Mouse (Mus musculus) ES-E14 (cell line): Measurements from ENCODE around the gene Mov10.

Experiments used
- CHD2 ChIP-seq: IDR thresholded peaks from 2 replicates; pipeline ENCODE4 v1.6.1; 2014; ENCODE audit warnings: mild to moderate bottlenecking, low read depth, low read length, inconsistent platforms
- HCFC1 ChIP-seq: IDR thresholded peaks from 2 replicates; pipeline ENCODE4 v1.6.1; 2012; ENCODE audit warnings: low read length, inconsistent platforms, borderline replicate concordance; ENCODE audit not compliant: insufficient read depth
- MAFK ChIP-seq: IDR thresholded peaks from 2 replicates; pipeline ENCODE4 v1.6.1; 2014; ENCODE audit warnings: mild to moderate bottlenecking, low read depth, low read length, inconsistent platforms; ENCODE audit not compliant: insufficient read depth
- ZC3H11A ChIP-seq: IDR thresholded peaks from 2 replicates; pipeline ENCODE4 v1.6.1; 2012; ENCODE audit warnings: low read depth, mild to moderate bottlenecking, inconsistent platforms, low read length, borderline replicate concordance
- ZNF384 ChIP-seq: IDR thresholded peaks from 2 replicates; pipeline ENCODE4 v1.6.1; 2012; ENCODE audit warnings: low read depth, low read length, inconsistent platforms

DNA sequence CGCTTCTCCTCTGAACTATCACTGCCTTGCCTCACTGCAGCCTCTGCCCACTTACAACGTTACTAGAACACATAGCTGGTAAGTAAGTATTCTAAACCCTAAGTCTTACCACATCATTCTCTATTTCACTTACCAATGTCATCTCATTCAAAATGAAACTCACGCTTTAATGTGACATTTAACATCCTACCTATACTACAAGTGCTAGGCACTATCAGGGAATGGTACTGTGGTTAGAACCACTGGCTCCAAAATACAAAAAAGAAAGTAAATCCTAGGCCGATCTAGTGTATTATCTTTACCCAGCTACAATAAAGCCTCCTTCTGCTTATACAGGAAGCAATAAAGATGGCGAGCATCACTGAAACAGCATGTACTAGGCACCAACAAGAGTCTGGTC lies 22.7 kb upstream of the Mov10 start:
- TF ChIP-seq HCFC1 (no peak), CHD2 (no peak), ZNF384 (no peak), ZC3H11A (no peak), MAFK (no peak)
